22 mouse cellular contexts compared by ENCODE assay signal in the genomic region with DNA sequence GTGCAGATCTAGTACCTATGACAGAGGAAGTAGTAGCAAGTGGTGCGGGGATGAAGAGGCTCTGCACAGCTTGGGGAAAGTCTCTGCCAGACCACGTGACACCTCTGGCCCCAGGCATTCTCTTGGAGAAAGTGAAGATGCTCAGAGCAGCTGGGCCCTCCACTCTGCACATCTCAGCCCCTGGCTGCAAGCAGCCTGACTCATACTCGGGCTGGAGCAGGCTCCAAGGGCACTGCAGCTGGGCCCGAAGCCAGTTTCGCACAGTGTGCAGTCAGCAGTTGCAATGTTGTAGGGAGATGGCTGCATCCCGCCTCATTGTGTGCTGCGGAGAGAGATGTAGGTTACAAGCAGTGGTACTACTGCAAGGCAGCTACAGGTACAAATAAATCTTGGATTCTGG. TPM values are rescaled to one million over a fixed set of nuclear protein-coding genes. Genes with fewer than 3 reads are reported as not detected.
DNase-seq lines count a peak whose midpoint lies in the region; ATAC-seq lines count a peak whose summit lies in the region.
"Had no signal": no experiment of that assay in that cellular context is flagged by ENCODE, and none has a peak within 500 bp of the region (broad histone marks: within the 10 kb centered on the region; RNA-seq: fewer than 3 reads in every experiment).

No protein-coding gene starts in this region.

- H3K4me1 ChIP-seq in hindbrain, embryonic 16.5 days (ENCODE audit: control insufficient read depth, insufficient read depth, low read depth, low read length), result no peaks in the 10 kb centered on the region
- H3K4me1 ChIP-seq in hindbrain, embryonic 11.5 days (replicated peaks; ENCODE audit: control insufficient read depth, insufficient read depth, low read length), result no peaks in the 10 kb centered on the region
- H3K4me1 ChIP-seq: lung, embryonic 15.5 days; neural tube, embryonic 15.5 days had no signal

- H3K9me3 ChIP-seq in hindbrain, embryonic 16.5 days (ENCODE audit: control insufficient read depth, low read length), result no peaks in the 10 kb centered on the region
- H3K9me3 ChIP-seq in hindbrain, embryonic 11.5 days (ENCODE audit: control insufficient read depth, low read length), result no peaks in the 10 kb centered on the region
- H3K9me3 ChIP-seq: lung, embryonic 15.5 days; neural tube, embryonic 15.5 days had no signal

- no peak for DNase-seq in hindbrain, embryonic 11.5 days (ENCODE audit: low spot score)
- DNase-seq in NIH3T3 (ENCODE audit: low read depth) (peak; percentile 57), liver (no peak)
- peak; percentile 63 for DNase-seq in adrenal gland, postnatal 25 days
- DNase-seq in gastrocnemius, postnatal 25 days, result peak; percentile 22
- DNase-seq in T-cell, adult 2 months (ENCODE audit: low spot score), result no peak
- DNase-seq: kidney, postnatal 10 days; layer of hippocampus, adult 9-11 months had no signal

- H3K36me3 ChIP-seq in hindbrain, embryonic 16.5 days (ENCODE audit: control insufficient read depth, insufficient read depth, low read length), result no peaks in the 10 kb centered on the region
- no peaks in the 10 kb centered on the region for H3K36me3 ChIP-seq in hindbrain, embryonic 11.5 days (ENCODE audit: control insufficient read depth, insufficient read depth, low read length)
- H3K36me3 ChIP-seq: neural tube, embryonic 15.5 days had no signal

- H3K4me2 ChIP-seq in hindbrain, embryonic 16.5 days (ENCODE audit: low read length), result no peak overlapping the region
- no peak overlapping the region for H3K4me2 ChIP-seq in hindbrain, embryonic 11.5 days (replicated peaks; ENCODE audit: low read depth, low read length)
- H3K4me2 ChIP-seq: liver, embryonic 11.5 days; lung, embryonic 15.5 days; neural tube, embryonic 15.5 days had no signal

- ATAC-seq in hindbrain, embryonic 16.5 days, result peak; percentile 54
- ATAC-seq in hindbrain, embryonic 11.5 days (ENCODE audit: low FRiP score), result no peak
- ATAC-seq: activated CD4-positive, CD25-positive, alpha-beta regulatory T cell, adult 4 months; intestine, embryonic 16.5 days had no signal

- 75% methylated on average over 7 of the region's 7 CpGs for WGBS in hindbrain, embryonic 16.5 days
- 90% methylated on average over 7 of the region's 7 CpGs for WGBS in hindbrain, embryonic 11.5 days

- no peak overlapping the region for H3K9ac ChIP-seq in hindbrain, embryonic 16.5 days (ENCODE audit: low read depth, low read length)
- no peak overlapping the region for H3K9ac ChIP-seq in hindbrain, embryonic 11.5 days (ENCODE audit: low read depth, low read length)
- H3K9ac ChIP-seq: lung, embryonic 15.5 days; neural tube, embryonic 15.5 days had no signal

- no peaks in the 10 kb centered on the region for H3K27me3 ChIP-seq in hindbrain, embryonic 16.5 days (replicated peaks; ENCODE audit: control insufficient read depth, insufficient read depth, low read length)
- H3K27me3 ChIP-seq in hindbrain, embryonic 11.5 days (ENCODE audit: control insufficient read depth, insufficient read depth, low read length), result no peaks in the 10 kb centered on the region
- H3K27me3 ChIP-seq: lung, embryonic 15.5 days; neural tube, embryonic 15.5 days had no signal

- H3K4me3 ChIP-seq in hindbrain, embryonic 16.5 days (ENCODE audit: low read length), result no peak overlapping the region
- no peak overlapping the region for H3K4me3 ChIP-seq in hindbrain, embryonic 11.5 days (ENCODE audit: low read depth, low read length)
- H3K4me3 ChIP-seq: heart, adult 2 months; lung, embryonic 15.5 days; neural tube, embryonic 15.5 days had no signal

- no peak overlapping the region for H3K27ac ChIP-seq in hindbrain, embryonic 16.5 days (ENCODE audit: low read depth, low read length)
- no peak overlapping the region for H3K27ac ChIP-seq in hindbrain, embryonic 11.5 days (ENCODE audit: low read depth, low read length)
- H3K27ac ChIP-seq: heart, adult 2 months; lung, embryonic 15.5 days; neural tube, embryonic 15.5 days had no signal

RNA-seq across cellular contexts. Expression of a gene that starts 27.3 kb away (rescaled TPM):
- polyA plus RNA-seq in hindbrain, embryonic 16.5 days (2015; fragmentation: Nextera tagmentation; extraction: Ambion mirVana), result not detected in 2 replicates
- polyA plus RNA-seq in hindbrain, embryonic 11.5 days (2014; fragmentation: Nextera tagmentation; extraction: Ambion mirVana), result not detected in 2 replicates
- total RNA-seq in adrenal gland, postnatal 25 days (2021), result not detected in 2 replicates
- not detected for total RNA-seq in gastrocnemius, postnatal 25 days (2021)
- total RNA-seq: ES-E14; heart, adult 2 months; hematopoietic stem cell, adult 5-6 weeks; left cerebral cortex, postnatal 10 days; megakaryocyte-erythroid progenitor cell, adult 5-6 weeks; monocyte, adult 5-6 weeks had no signal
- polyA plus RNA-seq: activated CD4-positive, CD25-positive, alpha-beta regulatory T cell, adult 4 months; embryonic facial prominence, embryonic 11.5 days; heart, adult 2 months; intestine, embryonic 16.5 days; liver, embryonic 11.5 days; lung, embryonic 15.5 days; neural tube, embryonic 15.5 days; thymus, postnatal 0 days had no signal

RNA-seq across cellular contexts. Expression of a gene that starts 42.6 kb away (rescaled TPM):
- polyA plus RNA-seq in hindbrain, embryonic 16.5 days (2015; fragmentation: Nextera tagmentation; extraction: Ambion mirVana), result 20.2 and 20.3 TPM in 2 replicates
- polyA plus RNA-seq in hindbrain, embryonic 11.5 days (2014; fragmentation: Nextera tagmentation; extraction: Ambion mirVana), result 24.7 and 25.8 TPM in 2 replicates
- 29.0 and 29.9 TPM in 2 replicates for total RNA-seq in adrenal gland, postnatal 25 days (2021)
- total RNA-seq in gastrocnemius, postnatal 25 days (2021), result 1 to 10 TPM; 4.6 to 5.3 TPM

RNA-seq across cellular contexts. Expression of a gene that starts 49.5 kb away (rescaled TPM):
- 1.3 and 2.0 TPM in 2 replicates for polyA plus RNA-seq in hindbrain, embryonic 16.5 days (2015; fragmentation: Nextera tagmentation; extraction: Ambion mirVana)
- polyA plus RNA-seq in hindbrain, embryonic 11.5 days (2014; fragmentation: Nextera tagmentation; extraction: Ambion mirVana), result 1.6 and 2.4 TPM in 2 replicates
- total RNA-seq in adrenal gland, postnatal 25 days (2021), result not detected in 2 replicates
- not detected for total RNA-seq in gastrocnemius, postnatal 25 days (2021)
- total RNA-seq: left cerebral cortex, postnatal 10 days had no signal

RNA-seq across cellular contexts. Expression of a gene that starts 52.2 kb away (rescaled TPM):
- polyA plus RNA-seq in hindbrain, embryonic 16.5 days (2015; fragmentation: Nextera tagmentation; extraction: Ambion mirVana), result 0.15 TPM in 1 of 2 replicates, not detected in the other
- polyA plus RNA-seq in hindbrain, embryonic 11.5 days (2014; fragmentation: Nextera tagmentation; extraction: Ambion mirVana), result 0.47 TPM in 1 of 2 replicates, not detected in the other
- total RNA-seq in adrenal gland, postnatal 25 days (2021), result not detected in 2 replicates
- not detected for total RNA-seq in gastrocnemius, postnatal 25 days (2021)
- total RNA-seq: heart, adult 2 months; hematopoietic stem cell, adult 5-6 weeks; left cerebral cortex, postnatal 10 days; megakaryocyte-erythroid progenitor cell, adult 5-6 weeks; monocyte, adult 5-6 weeks had no signal
- polyA plus RNA-seq: activated CD4-positive, CD25-positive, alpha-beta regulatory T cell, adult 4 months; embryonic facial prominence, embryonic 11.5 days; heart, adult 2 months; liver, embryonic 11.5 days; neural tube, embryonic 15.5 days had no signal

Comparison
In these comparisons a context has a peak if more than half of its experiments do, and no peak if none do; other contexts are left out.
1. DNase-seq: peak in NIH3T3 (single experiment), adrenal gland, postnatal 25 days (single experiment) and gastrocnemius, postnatal 25 days (single experiment); none in hindbrain, embryonic 11.5 days (single experiment), T-cell, adult 2 months (single experiment) and liver (single experiment).